Mouse (Mus musculus) stomach, embryonic 14.5 days (tissue): ENCODE measurements at regions not wholly inside any gene's neighbourhood (a gene's known extent, or its start where the extent isn't known, plus 50 kb on each side); places are given as distances from the start of the nearest gene placed in this dataset.
A peak's percentile ranks its signal among the peaks of the same experiment; 100 is the strongest.

Experiments used
- ATAC-seq: fragments of 200-750 bp; cut with Nextera tagmentation; 2 replicates; pipeline ENCODE4 v1.8.0; 2017; ENCODE audit warnings: low read depth, moderate TSS enrichment; ENCODE audit not compliant: insufficient number of reproducible peaks, insufficient read depth, low FRiP score
- H3K27ac ChIP-seq: fragments of 300-500 bp; sonication (generic); 2 replicates; pipeline ENCODE4 v1.5.1; 2014; ENCODE audit warnings: mild to moderate bottlenecking, low read length, moderate library complexity, mixed read lengths
- H3K27me3 ChIP-seq: fragments of 300-500 bp; sonication (generic); 2 replicates; pipeline ENCODE4 v1.6.1; 2014; ENCODE audit warnings: low read length, control low read depth, mixed read lengths; ENCODE audit not compliant: control insufficient read depth, insufficient read depth
- H3K36me3 ChIP-seq: fragments of 300-500 bp; sonication (generic); 2 replicates; pipeline ENCODE4 v1.6.1; 2014; ENCODE audit warnings: mild to moderate bottlenecking, control low read depth, low read length, moderate library complexity, mixed read lengths; ENCODE audit not compliant: control insufficient read depth, insufficient read depth
- H3K4me1 ChIP-seq: fragments of 300-500 bp; sonication (generic); 2 replicates; pipeline ENCODE4 v1.6.1; 2014; ENCODE audit warnings: low read length, control low read depth, mixed read lengths; ENCODE audit not compliant: control insufficient read depth, insufficient read depth
- H3K4me2 ChIP-seq: fragments of 300-500 bp; sonication (generic); replicated peaks from 2 replicates; pipeline ENCODE4 v1.6.1; 2014; ENCODE audit warnings: low read depth, low read length, control low read depth
- H3K4me3 ChIP-seq: fragments of 300-500 bp; sonication (generic); 2 replicates; pipeline ENCODE4 v1.5.1; 2014; ENCODE audit warnings: low read depth, low read length, control low read depth
- H3K9ac ChIP-seq: fragments of 300-500 bp; sonication (generic); replicated peaks from 2 replicates; pipeline ENCODE4 v1.6.1; 2014; ENCODE audit warnings: low read depth, mild to moderate bottlenecking, control low read depth, low read length, moderate library complexity, mixed read lengths
- H3K9me3 ChIP-seq: fragments of 300-500 bp; sonication (generic); 2 replicates; pipeline ENCODE4 v1.6.1; 2016; ENCODE audit warnings: low read depth, low read length, control low read depth; ENCODE audit not compliant: control insufficient read depth
- WGBS: fragments of 180-500 bp; shearing (Covaris S2); extraction: QIAGEN DNeasy Blood & Tissue Kit; methylation state at CpG from one replicate; pipeline ENCODE4 v1.1.7; 2014; 5-methylcytosine and 5-hydroxymethylcytosine counted together

DNA sequence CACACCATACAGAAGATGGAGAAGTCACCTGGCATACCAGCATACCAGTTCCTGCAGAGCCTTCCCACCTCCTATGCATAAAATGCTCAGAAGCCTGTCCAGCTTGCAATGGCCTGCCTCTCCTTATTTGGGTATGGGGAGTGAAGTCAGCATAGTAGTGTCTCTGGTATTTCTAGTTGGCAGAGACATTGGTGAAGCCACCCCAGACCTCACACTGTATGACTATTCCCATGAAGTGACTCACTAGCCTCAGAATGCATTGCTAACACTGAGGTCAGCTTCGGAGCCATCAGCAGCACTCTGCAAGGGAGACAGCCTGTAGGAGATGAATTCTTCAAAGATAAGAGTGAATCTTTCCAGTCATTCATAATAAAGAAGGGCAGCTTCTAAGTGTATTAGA lies 325.2 kb upstream of the Actbl2 start:
- Histone ChIP-seq H3K4me1 (no peaks in the 10 kb centered on the region), H3K27ac (no peak overlapping the region), H3K9me3 (no peaks in the 10 kb centered on the region), H3K9ac (no peak overlapping the region), H3K4me3 (no peak overlapping the region), H3K27me3 (no peaks in the 10 kb centered on the region), H3K4me2 (no peak overlapping the region), H3K36me3 (no peaks in the 10 kb centered on the region)
- 81% methylated on average over 1 of the region's 1 CpGs for WGBS
- ATAC-seq = no peak

DNA sequence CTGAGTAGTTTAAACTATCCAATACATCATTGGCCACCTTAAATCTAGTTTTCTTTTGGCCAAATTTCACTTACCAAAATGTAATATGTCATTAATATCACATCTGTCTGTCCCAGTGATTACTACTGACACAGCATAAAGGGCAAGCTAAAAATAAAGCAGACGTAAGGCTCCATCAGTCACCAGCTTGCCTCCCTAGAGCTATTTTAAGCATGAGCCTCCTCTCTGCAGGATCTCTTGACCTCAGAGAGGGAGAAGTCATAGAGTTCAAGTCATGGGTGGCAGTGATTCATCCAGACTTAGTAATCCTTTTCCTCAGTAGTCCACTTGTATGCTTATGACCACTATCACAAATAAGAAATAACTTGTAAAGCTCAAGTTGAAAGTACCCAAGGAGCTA lies 313.2 kb upstream of the Actbl2 start:
- Histone ChIP-seq H3K4me2 (no peak overlapping the region), H3K4me1 (no peaks in the 10 kb centered on the region), H3K36me3 (no peaks in the 10 kb centered on the region), H3K27me3 (no peaks in the 10 kb centered on the region), H3K27ac (no peak overlapping the region), H3K9ac (no peak overlapping the region), H3K9me3 (no peaks in the 10 kb centered on the region), H3K4me3 (no peak overlapping the region)
- no peak for ATAC-seq
- 73% methylated on average over 1 of the region's 1 CpGs for WGBS

DNA sequence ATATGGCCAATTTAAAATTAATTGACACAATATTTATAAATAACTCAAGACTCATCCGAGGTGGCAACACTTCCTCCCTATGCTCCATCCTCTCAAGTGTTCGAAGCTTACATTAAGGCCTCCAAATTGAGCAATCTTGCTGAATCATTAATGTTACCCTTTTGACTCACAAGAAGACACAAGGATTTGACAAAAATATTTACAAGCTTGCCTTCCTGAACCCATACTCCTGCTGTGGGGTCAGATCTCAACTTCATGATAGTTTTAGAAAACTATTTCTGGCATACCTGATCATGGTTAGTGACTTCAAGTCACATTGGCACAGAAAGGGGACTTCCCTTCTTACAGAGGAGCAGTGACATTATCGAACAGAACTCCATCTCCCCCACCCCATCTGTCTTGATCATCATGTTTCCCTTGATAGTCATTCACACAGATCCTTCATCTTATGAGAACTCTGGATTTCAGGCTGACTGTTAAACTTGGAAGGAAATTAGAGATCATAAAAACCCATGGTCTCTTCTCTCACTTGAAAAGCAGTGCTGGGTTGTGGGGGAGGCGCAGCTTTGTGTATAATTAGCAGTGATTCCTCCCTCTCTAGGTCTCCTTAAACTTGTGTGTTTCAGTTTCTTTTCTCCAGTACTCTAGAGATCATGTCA lies 311.7 kb upstream of the Actbl2 start:
- no peak overlapping the region for H3K4me2 ChIP-seq
- H3K36me3 ChIP-seq = no peaks in the 10 kb centered on the region
- no peaks in the 10 kb centered on the region for H3K27me3 ChIP-seq
- ATAC-seq = no peak
- no peaks in the 10 kb centered on the region for H3K9me3 ChIP-seq
- H3K4me1 ChIP-seq = no peaks in the 10 kb centered on the region
- H3K9ac ChIP-seq = no peak overlapping the region
- 77% methylated on average over 4 of the region's 4 CpGs for WGBS
- H3K4me3 ChIP-seq = no peak overlapping the region
- H3K27ac ChIP-seq = no peak overlapping the region

DNA sequence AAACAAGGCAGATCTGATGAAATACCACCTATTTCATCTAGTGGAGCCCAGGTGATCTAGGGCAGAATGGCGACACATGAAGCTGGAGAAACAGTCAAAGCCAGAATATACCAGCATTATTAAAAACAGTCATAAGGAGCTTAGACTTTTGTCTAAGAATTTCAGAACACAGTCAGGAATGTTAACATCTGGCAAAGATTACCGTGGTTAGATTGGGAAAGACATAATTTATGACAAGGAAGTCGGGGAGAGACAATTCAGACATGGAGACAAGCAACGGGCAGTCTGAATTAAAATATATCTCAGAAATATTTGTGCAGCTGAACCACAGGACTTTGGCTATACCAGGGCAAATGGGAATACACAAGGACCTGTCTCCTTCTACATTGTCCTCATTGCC lies 310.8 kb upstream of the Actbl2 start:
- Histone ChIP-seq H3K9me3 (no peaks in the 10 kb centered on the region), H3K27me3 (no peaks in the 10 kb centered on the region), H3K4me3 (no peak overlapping the region), H3K4me1 (no peaks in the 10 kb centered on the region), H3K27ac (no peak overlapping the region), H3K4me2 (no peak overlapping the region), H3K9ac (no peak overlapping the region), H3K36me3 (no peaks in the 10 kb centered on the region)
- ATAC-seq = no peak
- 49% methylated on average over 4 of the region's 4 CpGs for WGBS

DNA sequence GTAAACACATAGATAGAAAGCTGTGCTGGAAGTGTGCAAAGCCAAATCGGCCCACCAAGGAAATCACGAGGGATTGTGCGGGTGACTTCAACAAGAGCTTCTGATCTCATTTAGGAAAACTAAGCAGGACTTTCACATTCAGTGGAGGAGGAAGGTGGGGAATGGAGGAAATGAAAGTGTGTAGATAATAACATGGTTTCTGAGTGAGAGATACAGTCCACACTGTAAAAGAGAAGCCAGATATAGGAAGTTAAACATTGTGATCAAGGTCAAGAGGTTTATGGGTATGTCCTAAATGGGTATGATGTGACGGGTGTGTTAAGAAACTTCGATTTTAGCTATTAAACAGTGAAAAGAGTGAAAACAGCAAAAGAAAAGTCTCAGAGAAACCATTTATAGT lies 310.1 kb upstream of the Actbl2 start:
- no peak overlapping the region for H3K27ac ChIP-seq
- no peak for ATAC-seq
- H3K4me2 ChIP-seq = no peak overlapping the region
- no peaks in the 10 kb centered on the region for H3K9me3 ChIP-seq
- H3K27me3 ChIP-seq = no peaks in the 10 kb centered on the region
- no peaks in the 10 kb centered on the region for H3K36me3 ChIP-seq
- no peaks in the 10 kb centered on the region for H3K4me1 ChIP-seq
- H3K4me3 ChIP-seq = no peak overlapping the region
- no peak overlapping the region for H3K9ac ChIP-seq
- 84% methylated on average over 5 of the region's 5 CpGs for WGBS

DNA sequence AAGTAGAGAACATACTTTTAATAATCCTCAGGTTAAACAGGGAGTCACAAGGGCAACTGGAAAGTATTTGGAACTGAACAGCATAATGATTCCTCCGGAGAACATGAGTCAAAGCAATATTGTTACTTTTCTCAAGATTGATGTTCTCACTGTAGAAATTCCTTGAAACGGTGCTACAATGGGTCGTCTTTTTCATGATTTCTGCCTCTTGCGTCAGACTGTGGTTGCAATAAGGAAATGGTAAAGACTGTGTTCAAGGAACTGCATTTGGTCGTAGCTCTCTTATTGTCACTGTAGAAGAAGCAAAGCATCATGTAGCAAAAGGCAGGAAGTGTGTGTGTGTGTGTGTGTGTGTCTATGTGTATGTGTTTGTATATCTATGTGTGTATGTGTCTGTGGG lies 294.6 kb upstream of the Actbl2 start:
- no peak overlapping the region for H3K9ac ChIP-seq
- H3K4me3 ChIP-seq = no peak overlapping the region
- peaks cover 8% of the 10 kb centered on the region; the same call in 1 of the 2 replicates for H3K9me3 ChIP-seq
- ATAC-seq = no peak
- H3K4me2 ChIP-seq = no peak overlapping the region
- H3K4me1 ChIP-seq = no peaks in the 10 kb centered on the region
- no peaks in the 10 kb centered on the region for H3K27me3 ChIP-seq
- no peak overlapping the region for H3K27ac ChIP-seq
- no peaks in the 10 kb centered on the region for H3K36me3 ChIP-seq
- 52% methylated on average over 5 of the region's 5 CpGs for WGBS

DNA sequence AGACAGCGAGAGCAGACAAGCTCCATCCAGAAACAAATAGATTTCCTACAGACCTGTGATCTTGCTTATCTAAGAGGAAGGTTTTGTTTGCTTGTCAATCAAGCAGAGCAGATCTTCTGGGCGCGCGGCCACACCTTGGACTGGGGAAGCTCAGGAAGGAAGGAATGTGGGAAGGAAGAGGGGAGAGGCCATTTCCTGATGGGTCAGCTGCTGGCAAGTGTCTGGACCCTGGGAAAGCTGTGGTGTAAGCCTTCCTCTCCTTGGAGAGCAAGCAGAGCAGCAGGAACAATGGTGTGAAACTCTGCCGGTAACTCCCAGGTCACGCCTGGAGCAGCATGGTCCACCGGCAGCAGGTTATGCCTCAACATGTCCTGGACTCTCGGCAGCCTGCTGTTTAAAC lies 287.7 kb upstream of the Actbl2 start:
- H3K9ac ChIP-seq = no peak overlapping the region
- peak overlapping the region; percentile 17; the same call in 1 of the 2 replicates for H3K27ac ChIP-seq
- H3K4me1 ChIP-seq = peaks cover 9% of the 10 kb centered on the region; the same call in 1 of the 2 replicates
- ATAC-seq = 0 out of 2 replicates have a peak, but pooled peaks have one; percentile 28
- no peaks in the 10 kb centered on the region for H3K9me3 ChIP-seq
- WGBS = 47% methylated on average over 8 of the region's 8 CpGs
- H3K36me3 ChIP-seq = no peaks in the 10 kb centered on the region
- no peak overlapping the region for H3K4me2 ChIP-seq
- no peak overlapping the region for H3K4me3 ChIP-seq
- H3K27me3 ChIP-seq = no peaks in the 10 kb centered on the region

DNA sequence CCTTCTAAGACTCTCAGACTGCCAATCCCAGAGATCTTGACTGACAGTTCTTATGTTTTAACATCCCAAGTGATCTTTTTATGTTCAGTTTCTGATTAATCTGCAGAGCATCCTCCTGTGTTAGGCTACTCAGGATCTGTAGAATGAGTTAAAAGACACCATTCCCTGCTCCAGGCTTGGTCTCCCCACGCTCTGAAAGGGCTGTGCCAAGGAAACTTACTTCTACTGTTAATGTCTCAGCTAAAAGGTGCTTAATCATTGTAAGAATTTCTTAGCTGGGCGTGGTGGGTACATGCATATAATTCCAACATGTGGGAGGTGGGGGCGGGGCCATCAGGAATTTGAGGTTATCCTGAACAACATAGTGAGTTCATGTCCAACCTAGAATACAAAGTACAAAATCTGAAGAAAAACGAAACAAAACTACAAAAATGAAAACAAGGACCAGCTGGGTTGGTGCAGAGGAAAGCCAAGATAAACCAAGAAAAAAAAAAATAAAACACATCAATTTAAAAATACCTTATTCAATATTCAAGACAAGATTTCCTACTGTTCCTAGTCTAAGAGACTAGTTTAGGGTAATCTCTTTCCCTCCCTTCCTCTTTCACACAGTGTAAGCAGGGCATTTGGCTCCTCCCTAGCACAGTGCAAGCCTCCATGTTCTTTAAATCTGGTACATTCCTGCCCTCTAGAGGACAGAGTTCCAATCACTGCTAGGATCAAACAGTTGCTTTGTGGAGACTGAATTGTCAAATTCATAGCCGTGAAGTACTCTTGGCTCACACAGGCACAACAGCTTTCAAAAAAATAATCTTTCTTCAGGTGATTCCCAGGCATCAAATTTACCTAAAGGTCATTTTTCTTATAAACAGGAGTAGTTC lies 286.9 kb upstream of the Actbl2 start:
- Histone ChIP-seq H3K4me2 (no peak overlapping the region), H3K4me3 (no peak overlapping the region), H3K27me3 (no peaks in the 10 kb centered on the region), H3K9ac (no peak overlapping the region), H3K4me1 (peaks cover 9% of the 10 kb centered on the region; the same call in 1 of the 2 replicates), H3K36me3 (no peaks in the 10 kb centered on the region), H3K27ac (peak overlapping the region; percentile 17; the same call in 1 of the 2 replicates), H3K9me3 (no peaks in the 10 kb centered on the region)
- ATAC-seq = peak; percentile 90
- WGBS = 33% methylated on average over 5 of the region's 5 CpGs
